Mouse (Mus musculus): ENCODE measurements around the gene Arhgef7. TPM values are rescaled to one million over a fixed set of nuclear protein-coding genes. Genes with fewer than 3 reads are reported as not detected.

Arhgef7 gene
- polyA plus RNA-seq, 1 experiment from 2014 or later = 77.3 TPM

- H3K36me3 ChIP-seq (ENCODE audit: control insufficient read depth, insufficient read depth) = no peaks in the 10 kb centered on the region
- no peak overlapping the region for H3K4me3 ChIP-seq (replicated peaks; ENCODE audit: low read length)
- no peak for ATAC-seq
- H3K4me2 ChIP-seq (ENCODE audit: low read length) = no peak overlapping the region
- no peak overlapping the region for H3K27ac ChIP-seq (ENCODE audit: low read length)
- no peaks in the 10 kb centered on the region for H3K27me3 ChIP-seq (replicated peaks; ENCODE audit: control insufficient read depth, insufficient read depth, low read length)
- H3K9ac ChIP-seq (replicated peaks; ENCODE audit: low read depth, low read length) = no peak overlapping the region
- no peaks in the 10 kb centered on the region for H3K9me3 ChIP-seq (ENCODE audit: control insufficient read depth, low read length)
- 89% methylated on average over 4 of the region's 4 CpGs for WGBS
- peaks cover 14% of the 10 kb centered on the region for H3K4me1 ChIP-seq (replicated peaks; ENCODE audit: control insufficient read depth, insufficient read depth, low read length)
Measured at GRCm38 (mm10) chr8:11798480-11798867, 71.0 kb downstream of the Arhgef7 start.

GRCm38 (mm10) chr8:11799098-11799497 lies 71.6 kb downstream of the Arhgef7 start:
- Histone ChIP-seq H3K4me2 (ENCODE audit: low read length) (no peak overlapping the region), H3K36me3 (ENCODE audit: control insufficient read depth, insufficient read depth) (no peaks in the 10 kb centered on the region), H3K4me3 (replicated peaks; ENCODE audit: low read length) (no peak overlapping the region), H3K9me3 (ENCODE audit: control insufficient read depth, low read length) (no peaks in the 10 kb centered on the region), H3K27me3 (replicated peaks; ENCODE audit: control insufficient read depth, insufficient read depth, low read length) (no peaks in the 10 kb centered on the region), H3K9ac (replicated peaks; ENCODE audit: low read depth, low read length) (no peak overlapping the region), H3K4me1 (replicated peaks; ENCODE audit: control insufficient read depth, insufficient read depth, low read length) (peaks cover 14% of the 10 kb centered on the region), H3K27ac (ENCODE audit: low read length) (no peak overlapping the region)
- ATAC-seq = no peak
- 90% methylated on average over 3 of the region's 3 CpGs for WGBS

GRCm38 (mm10) chr8:11800481-11800880 lies 73.0 kb downstream of the Arhgef7 start:
- H3K27ac ChIP-seq (ENCODE audit: low read length) = no peak overlapping the region
- H3K27me3 ChIP-seq (replicated peaks; ENCODE audit: control insufficient read depth, insufficient read depth, low read length) = no peaks in the 10 kb centered on the region
- H3K4me1 ChIP-seq (replicated peaks; ENCODE audit: control insufficient read depth, insufficient read depth, low read length) = peaks cover 9% of the 10 kb centered on the region
- no peak for ATAC-seq
- 93% methylated on average over 7 of the region's 7 CpGs for WGBS
- no peaks in the 10 kb centered on the region for H3K9me3 ChIP-seq (ENCODE audit: control insufficient read depth, low read length)
- peaks cover 7% of the 10 kb centered on the region; the same call in 1 of the 2 replicates for H3K36me3 ChIP-seq (ENCODE audit: control insufficient read depth, insufficient read depth)
- no peak overlapping the region for H3K4me2 ChIP-seq (ENCODE audit: low read length)
- H3K9ac ChIP-seq (replicated peaks; ENCODE audit: low read depth, low read length) = no peak overlapping the region
- no peak overlapping the region for H3K4me3 ChIP-seq (replicated peaks; ENCODE audit: low read length)

- Histone ChIP-seq H3K9me3 (ENCODE audit: control insufficient read depth, low read length) (no peaks in the 10 kb centered on the region), H3K4me1 (replicated peaks; ENCODE audit: control insufficient read depth, insufficient read depth, low read length) (peaks cover 9% of the 10 kb centered on the region), H3K27ac (ENCODE audit: low read length) (peak overlapping the region; percentile 46; the same call in 1 of the 2 replicates), H3K4me3 (replicated peaks; ENCODE audit: low read length) (no peak overlapping the region), H3K27me3 (replicated peaks; ENCODE audit: control insufficient read depth, insufficient read depth, low read length) (no peaks in the 10 kb centered on the region), H3K4me2 (ENCODE audit: low read length) (no peak overlapping the region), H3K36me3 (ENCODE audit: control insufficient read depth, insufficient read depth) (peaks cover 7% of the 10 kb centered on the region; the same call in 1 of the 2 replicates), H3K9ac (replicated peaks; ENCODE audit: low read depth, low read length) (no peak overlapping the region)
- no peak for ATAC-seq
- 24% methylated on average over 8 of the region's 8 CpGs for WGBS
Measured at GRCm38 (mm10) chr8:11801571-11801970, 74.0 kb downstream of the Arhgef7 start.

- Histone ChIP-seq H3K27me3 (replicated peaks; ENCODE audit: control insufficient read depth, insufficient read depth, low read length) (no peaks in the 10 kb centered on the region), H3K27ac (ENCODE audit: low read length) (no peak overlapping the region), H3K9ac (replicated peaks; ENCODE audit: low read depth, low read length) (no peak overlapping the region), H3K9me3 (ENCODE audit: control insufficient read depth, low read length) (no peaks in the 10 kb centered on the region), H3K4me2 (ENCODE audit: low read length) (no peak overlapping the region), H3K4me1 (replicated peaks; ENCODE audit: control insufficient read depth, insufficient read depth, low read length) (no peaks in the 10 kb centered on the region; the same call in 1 of the 2 replicates), H3K36me3 (ENCODE audit: control insufficient read depth, insufficient read depth) (peaks cover 29% of the 10 kb centered on the region), H3K4me3 (replicated peaks; ENCODE audit: low read length) (no peak overlapping the region)
- WGBS = 95% methylated on average over 4 of the region's 4 CpGs
- ATAC-seq = no peak
Measured at GRCm38 (mm10) chr8:11804914-11805313, 77.4 kb downstream of the Arhgef7 start.

- no peak overlapping the region for H3K27ac ChIP-seq (ENCODE audit: low read length)
- ATAC-seq = no peak
- WGBS = 71% methylated on average over 6 of the region's 6 CpGs
Measured at GRCm38 (mm10) chr8:11806252-11806651, 78.7 kb downstream of the Arhgef7 start.

GRCm38 (mm10) chr8:11807361-11807760 lies 79.8 kb downstream of the Arhgef7 start:
- no peaks in the 10 kb centered on the region for H3K9me3 ChIP-seq (ENCODE audit: control insufficient read depth, low read length)
- no peaks in the 10 kb centered on the region; the same call in 1 of the 2 replicates for H3K4me1 ChIP-seq (replicated peaks; ENCODE audit: control insufficient read depth, insufficient read depth, low read length)
- no peak overlapping the region for H3K4me3 ChIP-seq (replicated peaks; ENCODE audit: low read length)
- H3K27ac ChIP-seq (ENCODE audit: low read length) = no peak overlapping the region
- no peak overlapping the region for H3K4me2 ChIP-seq (ENCODE audit: low read length)
- no peaks in the 10 kb centered on the region for H3K27me3 ChIP-seq (replicated peaks; ENCODE audit: control insufficient read depth, insufficient read depth, low read length)
- H3K36me3 ChIP-seq (ENCODE audit: control insufficient read depth, insufficient read depth) = peaks cover 42% of the 10 kb centered on the region
- 85% methylated on average over 3 of the region's 3 CpGs for WGBS
- no peak; the same call in 1 of the 2 replicates for ATAC-seq
- H3K9ac ChIP-seq (replicated peaks; ENCODE audit: low read depth, low read length) = no peak overlapping the region

More at GRCm38 (mm10) chr8:11806252-11806651, 78.7 kb downstream of the Arhgef7 start:
- peaks cover 41% of the 10 kb centered on the region for H3K36me3 ChIP-seq (ENCODE audit: control insufficient read depth, insufficient read depth)
- H3K9ac ChIP-seq (replicated peaks; ENCODE audit: low read depth, low read length) = no peak overlapping the region
- H3K4me2 ChIP-seq (ENCODE audit: low read length) = no peak overlapping the region
- H3K27me3 ChIP-seq (replicated peaks; ENCODE audit: control insufficient read depth, insufficient read depth, low read length) = no peaks in the 10 kb centered on the region
- H3K9me3 ChIP-seq (ENCODE audit: control insufficient read depth, low read length) = no peaks in the 10 kb centered on the region
- no peak overlapping the region for H3K4me3 ChIP-seq (replicated peaks; ENCODE audit: low read length)
- no peaks in the 10 kb centered on the region; the same call in 1 of the 2 replicates for H3K4me1 ChIP-seq (replicated peaks; ENCODE audit: control insufficient read depth, insufficient read depth, low read length)

GRCm38 (mm10) chr8:11808047-11808446 lies 80.5 kb downstream of the Arhgef7 start:
- peaks cover 47% of the 10 kb centered on the region for H3K36me3 ChIP-seq (ENCODE audit: control insufficient read depth, insufficient read depth)
- 82% methylated on average over 5 of the region's 5 CpGs for WGBS
- no peak overlapping the region for H3K4me2 ChIP-seq (ENCODE audit: low read length)

GRCm38 (mm10) chr8:11810426-11810825 lies 82.9 kb downstream of the Arhgef7 start:
- no peaks in the 10 kb centered on the region; the same call in 1 of the 2 replicates for H3K4me1 ChIP-seq (replicated peaks; ENCODE audit: control insufficient read depth, insufficient read depth, low read length)
- H3K9ac ChIP-seq (replicated peaks; ENCODE audit: low read depth, low read length) = no peak overlapping the region
- H3K36me3 ChIP-seq (ENCODE audit: control insufficient read depth, insufficient read depth) = peaks cover 45% of the 10 kb centered on the region
- no peak for ATAC-seq
- H3K4me3 ChIP-seq (replicated peaks; ENCODE audit: low read length) = no peak overlapping the region
- H3K4me2 ChIP-seq (ENCODE audit: low read length) = no peak overlapping the region
- no peaks in the 10 kb centered on the region for H3K9me3 ChIP-seq (ENCODE audit: control insufficient read depth, low read length)
- WGBS = 85% methylated on average over 5 of the region's 5 CpGs
- no peaks in the 10 kb centered on the region for H3K27me3 ChIP-seq (replicated peaks; ENCODE audit: control insufficient read depth, insufficient read depth, low read length)
- H3K27ac ChIP-seq (ENCODE audit: low read length) = no peak overlapping the region

More at GRCm38 (mm10) chr8:11808047-11808446, 80.5 kb downstream of the Arhgef7 start:
- Histone ChIP-seq H3K27me3 (replicated peaks; ENCODE audit: control insufficient read depth, insufficient read depth, low read length) (no peaks in the 10 kb centered on the region), H3K4me3 (replicated peaks; ENCODE audit: low read length) (no peak overlapping the region), H3K27ac (ENCODE audit: low read length) (no peak overlapping the region), H3K4me1 (replicated peaks; ENCODE audit: control insufficient read depth, insufficient read depth, low read length) (no peaks in the 10 kb centered on the region; the same call in 1 of the 2 replicates), H3K9me3 (ENCODE audit: control insufficient read depth, low read length) (no peaks in the 10 kb centered on the region), H3K9ac (replicated peaks; ENCODE audit: low read depth, low read length) (no peak overlapping the region)
- ATAC-seq = no peak

- peaks cover 53% of the 10 kb centered on the region for H3K36me3 ChIP-seq (ENCODE audit: control insufficient read depth, insufficient read depth)
- 95% methylated on average over 7 of the region's 7 CpGs for WGBS
- H3K27me3 ChIP-seq (replicated peaks; ENCODE audit: control insufficient read depth, insufficient read depth, low read length) = no peaks in the 10 kb centered on the region
- H3K27ac ChIP-seq (ENCODE audit: low read length) = no peak overlapping the region
- H3K9me3 ChIP-seq (ENCODE audit: control insufficient read depth, low read length) = no peaks in the 10 kb centered on the region
- no peak overlapping the region for H3K4me2 ChIP-seq (ENCODE audit: low read length)
- H3K4me1 ChIP-seq (replicated peaks; ENCODE audit: control insufficient read depth, insufficient read depth, low read length) = no peaks in the 10 kb centered on the region
- H3K4me3 ChIP-seq (replicated peaks; ENCODE audit: low read length) = no peak overlapping the region
- no peak for ATAC-seq
- H3K9ac ChIP-seq (replicated peaks; ENCODE audit: low read depth, low read length) = no peak overlapping the region
Measured at GRCm38 (mm10) chr8:11813801-11814200, 86.3 kb downstream of the Arhgef7 start.
